Mouse (Mus musculus) intestine, embryonic 16.5 days (tissue): ENCODE results near the gene Bhlha9. TPM values are rescaled to one million over a fixed set of nuclear protein-coding genes. Genes with fewer than 3 reads are reported as not detected.

Source experiments
- ATAC-seq: fragments of 200-750 bp; cut with Nextera tagmentation; 2 replicates; pipeline ENCODE4 v1.8.0; 2017; ENCODE audit warnings: moderate TSS enrichment, moderate library complexity
- H3K27ac ChIP-seq: fragments of 300-500 bp; sonication (generic); 2 replicates; pipeline ENCODE4 v1.5.1; 2014; ENCODE audit warnings: mild to moderate bottlenecking, low read length
- H3K27me3 ChIP-seq: fragments of 300-500 bp; sonication (generic); replicated peaks from 2 replicates; pipeline ENCODE4 v1.6.1; 2014; ENCODE audit warnings: low read length, control low read depth, mixed read lengths; ENCODE audit not compliant: control insufficient read depth, insufficient read depth
- H3K36me3 ChIP-seq: fragments of 300-500 bp; sonication (generic); 2 replicates; pipeline ENCODE4 v1.6.1; 2014; ENCODE audit warnings: low read length, control low read depth; ENCODE audit not compliant: control insufficient read depth, insufficient read depth
- H3K4me1 ChIP-seq: fragments of 300-500 bp; sonication (generic); 2 replicates; pipeline ENCODE4 v1.6.1; 2014; ENCODE audit warnings: low read length, control low read depth, mixed read lengths; ENCODE audit not compliant: control insufficient read depth, insufficient read depth
- H3K4me2 ChIP-seq: fragments of 300-500 bp; sonication (generic); 2 replicates; pipeline ENCODE4 v1.6.1; 2014; ENCODE audit warnings: low read depth, low read length, control low read depth
- H3K4me3 ChIP-seq: fragments of 300-500 bp; sonication (generic); 2 replicates; pipeline ENCODE4 v1.5.1; 2014; ENCODE audit warnings: mild to moderate bottlenecking, low read length
- H3K9ac ChIP-seq: fragments of 300-500 bp; sonication (generic); 2 replicates; pipeline ENCODE4 v1.6.1; 2014; ENCODE audit warnings: low read depth, low read length
- H3K9me3 ChIP-seq: fragments of 300-500 bp; sonication (generic); 2 replicates; pipeline ENCODE4 v1.6.1; 2016; ENCODE audit warnings: low read length, control low read depth; ENCODE audit not compliant: control insufficient read depth
- WGBS: fragments of 180-500 bp; shearing (Covaris S2); extraction: QIAGEN DNeasy Blood & Tissue Kit; methylation state at CpG from one replicate; pipeline ENCODE4 v1.1.7; 2014; 5-methylcytosine and 5-hydroxymethylcytosine counted together
- polyA plus RNA-seq: library from polyadenylated mRNA; unstranded; fragments of >200 nt; fragmentation: Nextera tagmentation; extraction: Ambion mirVana; gene quantifications from 2 replicates; pipeline ENCODE4 v1.2.1, GENCODE M21; 2015

Gene Bhlha9
- polyA plus RNA-seq, 1 experiment from 2014 or later = 0.18 TPM

DNA sequence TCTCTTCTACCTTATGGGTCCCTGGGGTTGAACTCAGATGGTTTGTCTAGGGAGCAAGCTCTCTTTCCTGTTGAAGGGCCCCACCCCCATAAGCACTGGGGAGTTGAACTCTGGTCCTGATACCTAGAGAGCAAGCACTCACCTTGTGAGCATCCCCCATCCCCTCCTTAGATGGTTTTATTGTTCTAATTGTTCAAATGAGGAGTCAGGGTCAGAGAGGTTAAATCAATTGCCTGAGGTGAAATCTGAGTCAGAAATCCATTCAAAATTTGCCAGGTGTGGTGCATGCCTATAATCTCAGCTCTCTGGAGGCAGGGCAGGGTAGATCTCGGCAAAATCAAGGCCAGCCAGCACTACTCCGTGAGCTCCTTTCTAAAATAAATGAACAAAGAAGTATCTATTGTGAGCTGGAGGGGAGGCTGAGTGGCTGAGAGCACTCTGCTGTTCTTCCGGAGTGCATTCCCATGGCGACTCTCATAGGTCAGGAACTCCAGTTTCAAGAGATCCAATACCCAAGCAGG lies 14.8 kb upstream of the Bhlha9 start:
- Histone ChIP-seq H3K36me3 (no peaks in the 10 kb centered on the region), H3K4me1 (no peaks in the 10 kb centered on the region), H3K27me3 (no peaks in the 10 kb centered on the region), H3K27ac (no peak overlapping the region), H3K4me2 (no peak overlapping the region), H3K9me3 (no peaks in the 10 kb centered on the region), H3K9ac (no peak overlapping the region), H3K4me3 (no peak overlapping the region)
- 45% methylated on average over 4 of the region's 4 CpGs for WGBS
- ATAC-seq = no peak

DNA sequence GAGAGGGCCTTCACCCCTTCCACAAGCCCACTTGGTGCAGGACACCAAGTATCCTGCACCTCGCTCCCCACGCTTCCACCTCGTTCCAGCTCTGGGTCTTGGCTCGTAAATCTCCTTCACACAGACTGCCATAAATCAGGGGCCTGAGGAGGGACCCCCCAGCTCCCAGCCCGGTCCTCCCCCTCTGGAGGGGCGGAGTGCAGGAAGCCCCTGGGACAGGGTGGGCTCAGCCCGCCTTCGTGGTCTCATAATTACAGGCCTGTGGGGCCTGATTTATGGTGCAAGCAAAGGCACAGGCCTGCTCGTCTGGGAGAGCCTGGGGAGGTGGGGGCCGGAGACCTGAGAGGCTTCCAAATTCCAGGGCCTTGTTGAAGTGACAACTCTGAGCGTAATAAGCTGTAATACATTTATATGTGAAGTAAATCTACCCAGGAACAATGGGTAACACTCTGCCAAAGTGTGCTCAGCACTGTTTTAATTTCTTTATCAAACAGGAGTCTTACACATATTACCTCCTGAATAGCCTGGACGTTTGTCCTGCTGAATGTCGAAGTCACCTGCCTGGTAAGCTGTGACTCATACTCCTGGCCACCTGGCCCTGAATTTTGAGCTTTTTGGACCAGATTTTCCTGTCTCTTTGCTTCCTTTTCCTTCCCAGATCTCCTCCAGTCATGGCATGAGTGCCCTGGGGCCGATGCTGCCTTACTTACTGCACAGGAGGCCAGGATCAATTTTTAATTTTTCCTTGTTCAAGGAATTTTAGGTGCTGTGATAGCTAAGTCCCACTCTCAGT lies 12.9 kb upstream of the Bhlha9 start:
- Histone ChIP-seq H3K4me3 (no peak overlapping the region), H3K9ac (peak overlapping the region; percentile 37; the same call in 1 of the 2 replicates), H3K9me3 (no peaks in the 10 kb centered on the region), H3K27ac (no peak overlapping the region), H3K27me3 (no peaks in the 10 kb centered on the region), H3K4me2 (no peak overlapping the region), H3K4me1 (no peaks in the 10 kb centered on the region), H3K36me3 (no peaks in the 10 kb centered on the region)
- WGBS = 37% methylated on average over 14 of the region's 14 CpGs
- ATAC-seq = no peak

DNA sequence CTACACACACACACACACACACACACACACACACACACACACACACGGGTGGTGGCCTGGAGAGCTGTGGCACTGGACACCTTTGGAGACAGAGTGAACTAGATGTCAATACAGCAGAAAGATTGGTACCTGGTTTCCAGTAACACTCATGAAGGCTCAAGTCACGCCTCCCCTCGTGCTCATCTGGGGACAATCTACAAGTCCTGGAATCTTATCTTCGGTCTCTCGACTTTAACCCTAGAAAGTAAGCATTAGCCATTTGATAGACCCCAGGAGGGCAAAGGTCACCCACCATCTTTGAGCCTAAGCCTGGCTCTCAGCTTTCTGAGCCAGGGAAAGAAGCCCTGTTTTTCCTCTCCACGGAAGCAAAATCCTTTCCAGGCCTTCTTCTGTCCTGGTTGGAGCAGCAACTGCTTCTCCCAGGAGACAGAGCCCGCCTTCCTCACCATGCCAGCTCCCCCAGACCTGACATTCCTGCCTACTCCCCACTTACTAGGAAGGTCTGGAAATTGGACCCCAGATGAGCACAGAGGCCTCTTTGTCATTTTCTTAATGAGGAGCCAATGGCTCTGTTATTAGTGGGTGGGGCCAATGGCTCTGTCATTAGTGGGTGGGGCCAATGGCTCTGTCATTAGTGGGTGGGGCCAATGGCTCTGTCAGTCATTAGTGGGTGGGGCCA lies 10.3 kb upstream of the Bhlha9 start:
- peak; percentile 71 for ATAC-seq
- Histone ChIP-seq H3K27me3 (peaks cover 4% of the 10 kb centered on the region; the same call in 1 of the 2 replicates), H3K4me2 (peak overlapping the region; percentile 37), H3K36me3 (no peaks in the 10 kb centered on the region), H3K27ac (peak overlapping the region; percentile 89), H3K4me1 (no peaks in the 10 kb centered on the region), H3K9me3 (no peaks in the 10 kb centered on the region), H3K9ac (no peak overlapping the region), H3K4me3 (0 out of 2 replicates have a peak overlapping the region, but pooled peaks have one; percentile 12)
- 37% methylated on average over 7 of the region's 7 CpGs for WGBS

DNA sequence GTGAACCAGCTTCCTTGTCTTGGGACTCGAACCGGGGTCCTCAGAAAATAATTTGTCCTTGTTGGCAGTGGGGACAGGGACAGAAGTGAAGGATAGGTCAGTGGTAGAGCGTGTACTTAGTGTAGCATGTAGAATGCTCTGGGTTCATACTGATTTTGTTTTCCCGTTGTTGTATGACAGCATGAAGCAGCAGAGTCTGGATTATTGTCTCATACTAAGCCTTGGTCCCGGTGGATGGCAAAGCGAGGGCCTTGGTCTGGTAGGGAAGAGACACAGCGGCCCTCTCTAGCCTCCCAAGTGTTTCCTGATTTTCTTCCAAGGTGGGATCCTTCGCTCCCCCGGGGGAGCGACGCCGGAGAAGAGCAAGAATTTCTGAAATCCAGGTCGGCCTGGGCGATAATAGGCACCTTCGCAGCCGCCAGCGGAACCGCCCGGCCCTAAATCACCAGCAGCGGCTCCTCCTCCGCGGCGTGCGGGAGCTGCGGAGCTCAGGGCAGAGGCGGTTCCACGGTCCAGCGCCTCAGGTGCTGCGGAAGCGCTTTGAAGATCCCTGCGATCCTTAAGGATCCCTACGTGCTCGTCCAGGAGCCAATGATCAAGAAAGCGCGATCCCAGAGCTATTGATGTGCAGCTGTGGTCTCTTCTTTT lies 6.1 kb upstream of the Bhlha9 start:
- no peak for ATAC-seq
- Histone ChIP-seq H3K9me3 (no peaks in the 10 kb centered on the region), H3K36me3 (no peaks in the 10 kb centered on the region), H3K27me3 (peaks cover 4% of the 10 kb centered on the region; the same call in 1 of the 2 replicates), H3K27ac (no peak overlapping the region), H3K4me1 (no peaks in the 10 kb centered on the region), H3K9ac (peak overlapping the region; percentile 56), H3K4me2 (peak overlapping the region; percentile 47), H3K4me3 (peak overlapping the region; percentile 38)
- 10% methylated on average over 35 of the region's 35 CpGs for WGBS

DNA sequence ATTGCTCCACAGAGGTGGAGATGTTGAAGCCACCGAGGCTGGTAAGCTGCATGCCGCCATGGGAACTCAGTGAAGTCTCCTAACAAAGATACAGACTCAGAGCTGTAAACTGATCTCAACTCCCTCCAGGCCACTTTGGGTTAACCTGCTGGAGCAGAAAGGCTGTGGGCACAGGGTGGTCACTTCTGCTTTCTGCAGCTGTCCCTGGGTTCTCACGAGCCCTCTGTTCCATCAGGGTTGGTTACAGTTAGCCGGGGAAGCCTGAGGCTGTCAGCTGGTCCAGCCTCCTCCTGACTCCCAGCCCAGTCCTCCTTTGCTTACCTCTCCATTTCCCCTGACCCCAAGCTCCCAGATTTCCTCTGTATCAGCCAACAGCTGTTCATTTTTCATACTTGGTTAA lies 4.5 kb upstream of the Bhlha9 start:
- 31% methylated on average over 4 of the region's 4 CpGs for WGBS
- Histone ChIP-seq H3K4me2 (no peak overlapping the region), H3K9me3 (no peaks in the 10 kb centered on the region), H3K9ac (no peak overlapping the region), H3K27me3 (peaks cover 21% of the 10 kb centered on the region), H3K4me3 (no peak overlapping the region), H3K27ac (no peak overlapping the region), H3K36me3 (no peaks in the 10 kb centered on the region), H3K4me1 (peaks cover 2% of the 10 kb centered on the region; the same call in 1 of the 2 replicates)
- ATAC-seq = no peak

DNA sequence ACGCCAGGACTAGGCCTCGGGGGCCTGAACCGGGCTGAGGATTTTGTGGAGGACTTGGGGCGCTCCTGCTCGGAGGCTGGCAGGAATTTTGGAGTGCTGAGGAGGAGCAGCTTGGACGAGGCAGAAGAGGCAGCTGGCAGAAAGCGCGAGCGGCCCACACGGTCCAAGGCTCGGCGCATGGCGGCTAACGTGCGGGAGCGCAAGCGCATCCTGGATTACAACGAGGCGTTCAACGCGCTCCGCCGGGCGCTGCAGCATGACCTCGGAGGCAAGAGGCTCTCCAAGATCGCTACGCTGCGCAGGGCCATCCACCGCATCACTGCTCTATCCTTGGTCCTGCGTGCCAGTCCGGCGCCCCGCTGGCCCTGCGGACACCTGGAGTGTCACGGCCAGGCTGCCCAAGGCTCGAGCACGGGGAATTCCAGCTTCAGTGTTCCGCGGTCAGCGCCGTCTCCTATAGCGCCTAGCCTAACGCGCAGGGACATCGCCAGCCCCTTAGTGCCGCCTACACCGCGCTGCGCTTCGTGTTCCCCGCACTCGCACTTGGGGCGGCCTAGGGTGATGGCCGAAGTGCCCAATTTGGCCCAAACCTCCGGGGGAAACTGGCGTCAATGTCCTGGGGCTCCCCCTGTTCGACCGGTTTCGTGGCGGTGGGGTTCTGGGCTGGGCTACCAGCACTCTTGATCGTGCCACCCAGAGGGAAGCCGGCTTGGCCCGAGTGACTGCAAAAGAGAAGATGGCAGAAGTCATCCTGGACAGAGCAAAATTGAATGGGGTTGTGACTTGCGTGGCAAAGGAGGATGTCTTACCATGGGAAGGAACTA lies 503 bp downstream of the Bhlha9 start:
- Histone ChIP-seq H3K9me3 (no peaks in the 10 kb centered on the region), H3K27me3 (peaks cover 40% of the 10 kb centered on the region), H3K36me3 (no peaks in the 10 kb centered on the region), H3K4me2 (peak overlapping the region; percentile 57), H3K27ac (no peak overlapping the region), H3K4me3 (peak overlapping the region; percentile 41), H3K9ac (peak overlapping the region; percentile 52), H3K4me1 (peaks cover 4% of the 10 kb centered on the region; the same call in 1 of the 2 replicates)
- ATAC-seq = no peak
- 3% methylated on average over 64 of the region's 64 CpGs for WGBS

DNA sequence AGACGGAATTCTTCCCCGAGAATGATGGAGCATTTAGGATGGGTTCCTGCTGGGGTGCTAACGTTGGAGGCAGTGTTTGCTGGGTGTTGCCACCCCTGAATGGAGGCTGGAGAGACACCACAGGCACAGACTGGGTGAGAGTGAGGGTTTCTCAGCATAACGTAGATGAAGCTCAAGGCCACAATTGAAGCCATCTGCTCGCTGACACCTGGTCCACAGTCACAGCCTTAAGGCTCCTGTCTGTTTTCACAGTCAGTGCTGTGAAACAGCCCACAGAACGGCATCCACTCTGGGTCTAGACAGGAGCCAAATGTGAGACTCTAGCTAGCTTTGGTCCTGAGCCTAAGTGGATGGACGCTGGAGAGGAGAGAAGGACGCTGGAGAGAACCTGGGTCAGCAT lies 1.9 kb downstream of the Bhlha9 start:
- H3K4me1 ChIP-seq = peaks cover 4% of the 10 kb centered on the region; the same call in 1 of the 2 replicates
- H3K27ac ChIP-seq = no peak overlapping the region
- peaks cover 40% of the 10 kb centered on the region for H3K27me3 ChIP-seq
- H3K4me2 ChIP-seq = no peak overlapping the region
- ATAC-seq = no peak
- H3K36me3 ChIP-seq = no peaks in the 10 kb centered on the region
- no peak overlapping the region for H3K4me3 ChIP-seq
- 50% methylated on average over 8 of the region's 8 CpGs for WGBS
- no peaks in the 10 kb centered on the region for H3K9me3 ChIP-seq
- H3K9ac ChIP-seq = no peak overlapping the region

DNA sequence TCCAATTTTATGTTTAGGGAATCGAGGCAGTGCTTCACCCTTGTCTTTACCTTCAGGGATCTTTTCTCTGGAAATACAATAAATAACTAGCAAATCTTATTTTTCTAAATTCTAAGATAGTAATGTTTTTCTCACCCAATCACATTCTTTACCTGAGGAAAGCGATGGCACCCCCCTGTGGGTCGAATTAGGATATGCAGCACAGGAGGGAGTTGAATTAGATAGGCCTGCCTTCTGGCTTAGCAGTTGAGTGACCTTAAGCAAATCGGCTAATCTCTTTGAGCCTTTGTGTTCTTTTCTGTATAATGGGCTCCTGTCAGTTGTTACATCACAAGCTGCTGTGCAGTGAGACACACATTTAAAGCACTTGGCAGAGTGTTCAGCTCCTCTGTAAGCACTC lies 2.4 kb downstream of the Bhlha9 start:
- no peaks in the 10 kb centered on the region for H3K36me3 ChIP-seq
- H3K27me3 ChIP-seq = peaks cover 40% of the 10 kb centered on the region
- no peak overlapping the region for H3K4me2 ChIP-seq
- H3K9me3 ChIP-seq = no peaks in the 10 kb centered on the region
- WGBS = 50% methylated on average over 4 of the region's 4 CpGs
- no peak for ATAC-seq
- H3K4me3 ChIP-seq = no peak overlapping the region
- peaks cover 4% of the 10 kb centered on the region; the same call in 1 of the 2 replicates for H3K4me1 ChIP-seq
- no peak overlapping the region for H3K27ac ChIP-seq
- no peak overlapping the region for H3K9ac ChIP-seq
